In genomic region chr10:44039185-44039584, GRCm38 (mm10) we compare ENCODE assay signal across 21 mouse cellular contexts.
"Had no signal": no experiment of that assay in that cellular context is flagged by ENCODE, and none has a peak within 500 bp of the region (broad histone marks: within the 10 kb centered on the region; RNA-seq: fewer than 3 reads in every experiment).

No protein-coding gene starts in this region.

- ATAC-seq: liver, embryonic 12.5 days; midbrain, embryonic 13.5 days; midbrain, embryonic 16.5 days had no signal

- H3K36me3 ChIP-seq: kidney, embryonic 15.5 days; limb, embryonic 10.5 days; limb, embryonic 13.5 days; liver, embryonic 12.5 days; liver, embryonic 15.5 days; lung, embryonic 15.5 days; midbrain, embryonic 10.5 days; midbrain, embryonic 13.5 days had no signal

- H3K4me1 ChIP-seq: liver, embryonic 15.5 days; lung, embryonic 15.5 days; megakaryocyte, embryonic 14.5 days; midbrain, embryonic 10.5 days; midbrain, embryonic 13.5 days had no signal

- H3K4me3 ChIP-seq: kidney, embryonic 15.5 days; limb, embryonic 10.5 days; limb, embryonic 13.5 days; liver, embryonic 12.5 days; liver, embryonic 15.5 days; lung, embryonic 15.5 days; megakaryocyte, embryonic 14.5 days; midbrain, embryonic 10.5 days; midbrain, embryonic 13.5 days had no signal

- H3K27me3 ChIP-seq: kidney, embryonic 15.5 days; limb, embryonic 13.5 days; liver, embryonic 15.5 days; lung, embryonic 15.5 days; midbrain, embryonic 13.5 days had no signal

- H3K9me3 ChIP-seq: kidney, embryonic 15.5 days; limb, embryonic 10.5 days; limb, embryonic 13.5 days; liver, embryonic 12.5 days; liver, embryonic 15.5 days; lung, embryonic 15.5 days; midbrain, embryonic 10.5 days; midbrain, embryonic 13.5 days had no signal

- H3K9ac ChIP-seq: kidney, embryonic 15.5 days; limb, embryonic 13.5 days; liver, embryonic 12.5 days; liver, embryonic 15.5 days; lung, embryonic 15.5 days; midbrain, embryonic 13.5 days had no signal

- H3K27ac ChIP-seq: kidney, embryonic 15.5 days; limb, embryonic 10.5 days; limb, embryonic 13.5 days; liver, embryonic 12.5 days; liver, embryonic 15.5 days; lung, embryonic 15.5 days; midbrain, embryonic 10.5 days; midbrain, embryonic 13.5 days had no signal

- DNase-seq: kidney, adult 8-10 months; kidney, postnatal 14 days; kidney, postnatal 4 days; liver; lung, adult 18-20 months; lung, postnatal 10 days; lung, postnatal 36 days; right cerebral cortex, adult 18-20 months; right cerebral cortex, postnatal 14 days; right cerebral cortex, postnatal 4 days; thymus, postnatal 25 days had no signal

- H3K4me2 ChIP-seq: kidney, embryonic 15.5 days; limb, embryonic 13.5 days; liver, embryonic 12.5 days; liver, embryonic 15.5 days; lung, embryonic 15.5 days; midbrain, embryonic 13.5 days had no signal
